Mouse (Mus musculus) duodenum, adult 2 months (tissue): ENCODE data around the gene Ywhab. TPM values are rescaled to one million over a fixed set of nuclear protein-coding genes. Genes with fewer than 3 reads are reported as not detected.

Experiments
- polyA plus RNA-seq: library from polyadenylated mRNA; depleted of rRNA; stranded (reverse); fragments of >200 nt; gene quantifications from 2 replicates; pipeline ENCODE4 v1.2.3, GENCODE M21; 2012; ENCODE audit warnings: low replicate concordance; rRNA removed

Gene Ywhab
- polyA plus RNA-seq: 26.3 and 27.4 TPM in 2 replicates

GRCm38 (mm10) chr2:163994654-163994976 lies at the start of gene Ywhab:
TSS of gene Ywhab (plus strand) at chr2:163994960.

GRCm38 (mm10) chr2:164025150-164025549 lies 30.4 kb downstream of the Ywhab start, which contains the start of gene Pabpc1l:
TSS of gene Pabpc1l (plus strand) at chr2:164025450.

Other genes with a start within 250 kb of the Ywhab start
- gene Ada, start 244.7 kb upstream of the Ywhab start, polyA plus RNA-seq: 82.4 and 231 TPM in 2 replicates
- 0.32 and 0.49 TPM in 2 replicates for gene Ccn5, start 174.1 kb upstream of the Ywhab start, polyA plus RNA-seq
- 0.28 TPM in 1 of 2 replicates, not detected in the other for gene Kcnk15, start 141.3 kb upstream of the Ywhab start, polyA plus RNA-seq
- gene Rims4, start 76.3 kb upstream of the Ywhab start, polyA plus RNA-seq: 0.06 and 0.14 TPM in 2 replicates
- gene Pabpc1l, start 30.5 kb downstream of the Ywhab start, polyA plus RNA-seq: 0.11 and 0.55 TPM in 2 replicates
- gene Stk4, start 75.4 kb downstream of the Ywhab start, polyA plus RNA-seq: 4.9 and 5.9 TPM in 2 replicates
- 34.6 and 34.9 TPM in 2 replicates for gene Tomm34, start 76.2 kb downstream of the Ywhab start, polyA plus RNA-seq
- 0.11 TPM in 1 of 2 replicates, not detected in the other for gene Kcns1, start 176.2 kb downstream of the Ywhab start, polyA plus RNA-seq
- gene Wfdc5, start 187.8 kb downstream of the Ywhab start, polyA plus RNA-seq: not detected in 2 replicates
- not detected in 2 replicates for gene Wfdc12, start 195.6 kb downstream of the Ywhab start, polyA plus RNA-seq
- not detected in 2 replicates for gene Wfdc15a, start 205.2 kb downstream of the Ywhab start, polyA plus RNA-seq
- 0.31 and 2.6 TPM in 2 replicates for gene Wfdc15b, start 226.7 kb downstream of the Ywhab start, polyA plus RNA-seq
- gene Svs2, start 243.5 kb downstream of the Ywhab start, polyA plus RNA-seq: not detected in 2 replicates